Mouse (Mus musculus) common myeloid progenitor, adult 5-6 weeks (primary cell): ENCODE data around the gene Nhej1. TPM values are rescaled to one million over a fixed set of nuclear protein-coding genes. Genes with fewer than 3 reads are reported as not detected.

Source experiments
- ATAC-seq: replicated peaks from 2 replicates; pipeline ENCODE4 v1.8.0; 2016; ENCODE audit warnings: low read depth, mild to moderate bottlenecking, moderate TSS enrichment, inconsistent platforms; ENCODE audit not compliant: poor library complexity, severe bottlenecking
- total RNA-seq: library from RNA; stranded (forward); fragments of 200-1000, 187-1606 nt; gene quantifications from 2 replicates; pipeline ENCODE4 v1.2.3, GENCODE M21; 2017

Gene Nhej1
- total RNA-seq, 1 experiment from 2014 or later: 6.6 TPM

DNA sequence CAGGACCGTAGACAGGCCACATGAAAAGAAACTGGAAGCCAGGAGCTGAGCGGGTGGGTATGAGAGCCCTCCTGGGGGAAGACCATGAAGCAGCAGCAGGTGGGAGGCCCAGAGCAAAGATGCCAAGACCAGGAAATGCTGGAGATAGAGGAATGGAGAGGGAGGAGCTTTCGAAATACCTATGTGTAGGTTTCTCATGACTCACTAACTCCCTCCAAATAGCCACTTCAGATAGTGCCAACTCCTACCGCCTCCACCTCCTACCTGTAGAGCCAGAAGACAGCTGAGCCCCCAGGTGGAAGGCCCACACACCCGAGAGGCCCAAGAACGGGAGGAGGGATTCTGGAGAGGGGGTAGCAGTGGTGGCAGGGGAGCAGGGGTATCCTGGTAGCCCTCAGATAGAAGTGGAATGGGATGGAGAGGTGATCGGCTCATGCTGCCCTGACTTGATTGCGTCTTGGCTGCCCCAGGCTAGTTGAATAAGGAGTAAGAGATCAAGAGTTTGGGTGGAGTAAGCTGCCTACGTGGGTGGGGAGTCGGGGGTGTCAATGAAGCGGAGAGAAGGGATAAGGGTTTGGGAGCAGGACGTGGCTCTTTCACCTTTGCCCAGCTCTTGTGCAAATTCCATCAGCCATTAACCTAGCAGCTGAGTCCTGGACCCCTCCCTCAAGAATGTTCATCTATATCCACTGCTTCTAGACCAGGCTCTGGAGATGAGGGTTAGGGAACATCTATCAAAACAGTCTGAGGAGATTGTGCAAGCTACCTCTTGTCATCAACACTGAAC is 8.6 kb upstream of the Nhej1 start, which contains the start of gene Slc23a3:
Gene Slc23a3, minus strand, starts transcription at position 470 of the 787 bp plus-strand sequence.
- ATAC-seq: no peak

DNA sequence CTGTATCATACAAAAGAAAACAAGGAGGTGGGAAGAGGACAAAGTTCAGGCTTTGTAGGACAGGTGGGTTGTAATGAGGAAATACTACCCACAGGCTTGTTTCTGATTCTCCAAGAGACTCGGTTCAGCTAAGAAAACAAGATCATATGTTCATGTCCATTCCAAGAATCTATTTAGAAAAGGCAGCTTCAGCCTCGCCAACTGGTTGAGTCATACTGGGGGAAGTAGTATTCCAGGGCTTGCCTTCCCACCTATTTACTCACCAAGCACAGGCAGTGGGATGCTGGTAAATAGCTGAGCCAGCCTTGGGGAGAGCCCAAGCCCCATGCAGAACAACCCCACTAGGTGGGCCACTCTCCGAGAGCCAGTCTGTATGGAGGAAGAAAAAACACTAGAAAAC is 3.6 kb upstream of the Nhej1 start:
- ATAC-seq: no peak

DNA sequence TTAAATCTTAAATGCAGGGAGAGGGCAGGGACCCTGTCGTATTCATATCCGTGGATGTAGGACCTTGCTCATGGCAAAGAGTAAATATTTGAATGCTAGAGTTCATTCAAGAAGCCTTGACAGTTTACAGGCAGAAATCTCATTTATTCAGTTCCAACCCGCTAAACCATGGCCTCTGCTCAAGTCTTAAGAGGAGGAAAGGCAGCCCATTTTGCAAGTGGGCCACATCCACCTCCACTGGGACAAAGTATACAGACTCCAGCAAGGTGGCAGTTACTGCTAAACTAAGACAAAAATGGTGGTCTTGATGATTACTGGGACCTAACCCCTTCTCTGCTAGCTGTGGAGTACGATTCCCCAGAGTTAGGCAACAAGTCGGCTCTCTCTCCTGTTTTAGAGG is 418 bp upstream of the Nhej1 start:
- no peak for ATAC-seq

- no peak for ATAC-seq
These were observed 2.8 kb downstream of the Nhej1 start for GRCm38 (mm10) chr1:75122211-75122610.

- no peak for ATAC-seq
These were observed 72.9 kb downstream of the Nhej1 start for GRCm38 (mm10) chr1:75052091-75052490.

DNA sequence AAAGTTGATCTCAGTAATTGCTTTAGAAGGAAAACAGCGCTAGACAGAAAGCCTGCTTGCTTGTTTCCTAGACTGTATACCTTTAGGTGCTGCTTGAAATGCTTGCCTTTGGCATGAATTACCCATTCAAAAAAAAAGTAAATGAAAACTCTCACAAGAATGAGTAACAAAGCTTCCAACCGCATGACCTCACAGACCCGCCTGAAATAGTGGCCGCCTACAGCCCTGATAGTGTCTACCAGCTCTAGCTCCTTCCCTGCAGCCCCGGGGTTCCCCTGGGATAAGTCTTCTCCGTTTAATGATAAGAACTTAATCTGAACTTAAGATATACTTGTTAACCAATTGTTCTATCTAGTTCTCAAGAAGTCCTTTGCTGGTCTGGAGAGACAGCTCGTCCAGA is 73.6 kb downstream of the Nhej1 start:
- no peak for ATAC-seq

DNA sequence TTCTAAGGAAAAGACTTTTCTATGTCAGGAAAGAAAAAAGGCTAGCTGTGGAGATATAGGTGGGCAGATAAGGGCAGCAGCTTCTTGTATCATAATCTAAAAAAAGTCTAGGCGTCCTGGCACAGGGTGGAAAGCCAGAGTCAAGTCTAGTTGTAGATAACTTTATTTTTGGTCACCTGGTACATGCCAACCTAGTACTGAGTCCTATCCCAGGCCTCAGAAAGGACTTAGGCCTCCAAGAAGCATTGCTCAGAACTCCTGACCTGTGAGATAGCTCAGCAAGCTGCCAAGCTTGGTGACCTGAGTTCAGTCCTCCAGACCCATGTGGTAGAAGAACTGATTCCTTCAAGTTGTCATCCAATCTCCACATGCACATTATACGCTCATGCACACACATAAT is 76.4 kb downstream of the Nhej1 start:
- no peak for ATAC-seq

DNA sequence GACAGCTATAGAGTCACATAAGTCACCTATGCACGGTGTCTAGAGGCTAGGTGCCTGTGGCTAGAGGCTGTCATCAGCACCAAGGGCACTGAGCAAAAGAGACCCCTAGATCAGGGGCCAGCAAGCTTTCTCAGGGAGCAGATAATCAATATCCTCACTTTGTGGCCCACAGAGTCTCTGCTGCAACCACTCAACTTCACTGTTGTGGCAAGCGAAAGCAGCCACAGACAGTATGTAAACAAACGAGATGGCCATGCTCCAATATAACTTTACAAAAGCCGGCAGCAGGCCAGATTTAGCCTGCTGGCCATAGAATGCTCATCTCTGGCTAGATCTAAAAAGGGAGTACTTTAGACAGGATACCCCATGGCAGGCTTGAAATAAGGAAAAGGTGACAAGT is 77.0 kb downstream of the Nhej1 start:
- no peak for ATAC-seq

- no peak for ATAC-seq
These were observed 84.6 kb downstream of the Nhej1 start for GRCm38 (mm10) chr1:75040429-75040828.

- no peak for ATAC-seq
These were observed 93.0 kb downstream of the Nhej1 start for GRCm38 (mm10) chr1:75032041-75032440.

GRCm38 (mm10) chr1:75027061-75027779 is 97.8 kb downstream of the Nhej1 start:
- ATAC-seq: no peak

DNA sequence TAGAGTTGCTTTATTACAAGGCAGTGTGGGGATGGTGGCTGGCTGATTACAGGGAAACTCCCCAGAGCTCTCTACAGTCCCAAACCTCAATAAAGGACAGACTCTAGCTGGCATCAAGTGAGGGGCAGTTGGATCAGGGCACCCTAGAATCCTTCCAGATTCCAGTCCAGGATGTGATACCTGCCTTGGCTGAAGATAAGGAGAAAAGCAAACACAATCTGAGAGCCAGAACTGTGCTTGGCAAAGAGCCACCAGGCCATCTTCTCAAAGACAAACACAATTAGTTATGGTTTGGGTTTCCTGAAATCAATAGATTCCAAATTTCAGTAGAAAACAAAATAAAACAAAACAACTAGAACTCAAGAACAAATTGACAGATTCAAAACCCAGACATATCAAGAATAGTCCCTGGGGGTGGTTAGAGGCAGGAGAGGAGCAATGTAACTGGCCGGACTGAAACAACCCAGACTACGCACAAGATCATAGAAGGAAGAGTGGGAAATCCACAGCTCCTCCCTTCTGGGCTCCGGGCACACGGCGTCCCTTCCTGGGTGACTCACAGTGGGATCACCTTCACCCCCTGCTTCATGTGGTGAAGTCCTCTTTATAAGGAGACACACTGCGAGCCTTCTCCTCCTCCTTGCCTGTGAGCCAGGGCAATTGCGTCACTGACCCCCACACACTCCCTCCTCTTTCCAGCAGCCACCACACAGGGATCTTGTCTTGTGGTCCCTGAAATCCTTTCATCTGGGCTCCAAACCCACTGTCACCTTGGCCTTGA is 100.4 kb downstream of the Nhej1 start:
- no peak for ATAC-seq

DNA sequence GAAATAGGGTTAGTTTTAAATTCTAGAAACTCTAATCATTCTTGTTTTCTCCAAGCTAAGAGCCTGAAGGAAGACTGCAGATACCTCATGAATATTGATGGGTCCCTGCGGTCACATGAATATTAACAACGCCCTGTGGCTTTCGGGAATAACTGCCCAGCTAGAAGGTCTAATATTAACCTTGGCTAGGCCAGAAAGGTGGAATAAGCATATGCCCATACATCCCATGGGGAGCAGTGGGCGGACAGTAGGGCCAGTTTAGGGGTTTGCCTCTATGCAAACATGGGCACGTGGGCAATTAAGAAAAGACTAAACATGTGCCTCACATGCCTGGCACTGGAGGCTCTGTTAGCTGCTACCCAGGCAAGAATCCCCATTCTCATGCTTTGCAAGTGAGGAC is 102.8 kb downstream of the Nhej1 start:
- ATAC-seq: no peak

DNA sequence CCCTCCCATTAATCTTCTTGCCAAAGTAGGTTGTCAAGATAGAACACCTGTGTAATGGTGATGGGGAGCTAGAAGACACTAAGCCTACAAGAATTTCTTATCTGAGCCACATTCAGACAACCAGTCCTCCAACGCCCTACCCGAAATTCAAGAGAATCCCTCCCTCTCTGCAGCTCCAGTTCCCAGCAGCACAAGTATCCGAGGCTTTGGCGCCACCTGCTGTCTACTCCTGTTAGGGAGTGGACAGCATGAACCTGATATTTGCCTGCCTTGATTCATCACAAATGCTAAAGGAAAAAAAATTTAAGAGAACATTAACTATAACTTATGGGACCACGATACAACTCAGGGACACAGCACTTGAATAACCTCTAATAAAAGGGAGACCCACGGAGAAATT is 108.2 kb downstream of the Nhej1 start:
- peak; percentile 93 for ATAC-seq

DNA sequence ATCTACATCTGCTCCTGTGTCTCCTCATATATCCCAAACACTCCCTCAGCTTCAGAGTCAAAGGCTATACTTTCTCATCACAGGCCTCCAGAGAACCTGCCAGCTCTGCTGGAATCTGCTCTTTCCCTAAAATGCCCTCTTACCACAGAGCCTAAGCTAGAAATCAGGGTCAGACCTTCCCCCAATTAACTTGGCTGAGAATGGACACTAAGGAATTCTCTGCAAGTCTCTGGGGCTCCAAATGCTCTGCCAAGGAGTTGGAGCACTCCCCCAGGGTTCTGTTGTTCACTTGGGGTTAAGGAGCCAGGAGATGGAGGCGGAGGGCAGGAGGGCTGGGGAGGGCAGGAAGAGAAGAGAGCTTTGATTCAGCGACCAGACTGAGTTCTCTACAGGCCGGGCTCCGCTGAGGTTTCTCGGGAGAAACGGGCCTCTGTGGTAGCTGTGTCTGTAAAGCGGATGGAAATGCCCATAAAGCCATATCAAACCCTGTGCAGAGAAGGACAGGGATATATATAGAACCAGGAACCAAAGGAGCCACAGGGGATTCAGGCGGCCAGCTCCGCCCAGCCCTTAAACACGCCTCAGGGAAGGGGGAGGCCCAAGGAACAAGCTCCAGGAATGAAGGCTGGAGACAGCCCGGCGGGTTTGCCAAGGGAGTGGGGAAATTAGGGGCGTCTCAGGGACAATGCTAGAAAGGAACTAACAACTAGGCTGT is 109.3 kb downstream of the Nhej1 start:
- ATAC-seq: no peak

GRCm38 (mm10) chr1:75014210-75014845 is 110.7 kb downstream of the Nhej1 start:
- no peak for ATAC-seq

DNA sequence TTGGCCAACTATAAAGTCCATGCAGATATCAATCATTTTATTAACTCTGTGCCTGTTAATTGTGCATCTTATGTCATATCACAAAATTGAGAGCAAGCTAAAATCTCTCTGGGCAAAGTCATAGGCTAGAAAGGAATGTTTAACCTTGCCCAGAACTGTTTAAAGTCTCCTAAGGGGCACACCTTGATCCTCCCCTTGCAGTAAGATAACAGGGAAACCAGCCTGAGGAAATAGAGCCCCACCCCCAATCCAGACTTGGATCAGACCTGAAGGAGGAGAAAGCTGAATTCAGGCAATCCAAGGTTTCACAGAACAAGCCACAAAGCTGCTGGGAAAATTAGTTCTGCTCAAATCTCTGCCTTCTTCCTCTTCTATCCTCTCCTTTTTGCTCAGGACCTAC is 114.2 kb downstream of the Nhej1 start:
- no peak for ATAC-seq

- ATAC-seq: no peak
These were observed 114.8 kb downstream of the Nhej1 start for GRCm38 (mm10) chr1:75010203-75010602.

GRCm38 (mm10) chr1:75006016-75006415 is 119.0 kb downstream of the Nhej1 start:
- ATAC-seq: no peak

DNA sequence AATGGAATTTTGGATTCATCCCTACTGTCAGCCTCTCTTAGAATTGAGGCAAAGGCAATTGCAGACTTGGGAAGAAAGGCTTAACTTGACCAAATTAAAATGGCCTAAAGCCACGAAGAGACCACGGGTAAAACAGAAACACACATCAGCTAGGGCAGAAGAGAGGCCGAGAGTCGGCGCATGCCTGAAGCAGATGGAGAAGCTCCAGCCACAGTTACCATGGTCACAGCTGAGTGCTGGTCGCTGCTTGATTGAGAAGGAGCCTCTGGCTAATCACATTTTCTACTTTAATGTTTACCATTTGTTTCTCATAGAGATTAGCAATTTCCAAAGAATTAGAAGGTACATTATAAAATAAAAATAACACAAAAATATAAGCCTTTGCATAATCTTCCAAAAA is 123.8 kb downstream of the Nhej1 start:
- ATAC-seq: no peak
